Mouse (Mus musculus): ENCODE results near the gene Cyp2a12.

DNA sequence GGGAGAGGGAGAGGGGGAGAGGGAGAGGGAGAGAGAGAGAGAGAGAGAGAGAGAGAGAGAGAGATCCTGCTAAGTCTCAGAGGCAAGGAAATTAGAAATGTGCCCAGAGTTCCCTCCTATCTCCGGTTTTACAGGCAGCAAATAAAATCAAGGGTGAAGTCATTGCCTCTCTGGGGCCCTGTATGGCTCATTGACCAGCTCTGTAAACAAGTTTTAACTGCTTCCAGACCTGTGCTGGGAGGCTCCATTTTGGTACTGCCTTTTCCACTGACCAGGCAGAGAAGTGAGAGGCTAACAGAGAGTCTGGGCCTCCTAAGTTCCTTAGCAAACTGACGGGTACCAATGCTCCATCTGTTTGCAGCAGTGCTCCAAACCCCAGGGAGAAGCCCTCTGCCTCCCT lies 52.7 kb downstream of the Cyp2a12 start:
- no peak for TF ChIP-seq CTCF (IDR thresholded peaks at IDR 0.05)
- TF ChIP-seq EP300 (IDR thresholded peaks at IDR 0.05; ENCODE audit: insufficient read depth, low read depth, low read length) = no peak
- no peak for TF ChIP-seq POLR2A (IDR thresholded peaks at IDR 0.05; ENCODE audit: insufficient read depth, low read depth, low read length)
